In genomic region chr11:22868582-22868981, GRCm38 (mm10) we compare ENCODE assay signal across 20 mouse cellular contexts. TPM values are rescaled to one million over a fixed set of nuclear protein-coding genes. Genes with fewer than 3 reads are reported as not detected.
DNase-seq lines count a peak whose midpoint lies in the region; ATAC-seq and TF ChIP-seq lines count a peak whose summit lies in the region.
"Had no signal": no experiment of that assay in that cellular context is flagged by ENCODE, and none has a peak within 500 bp of the region (broad histone marks: within the 10 kb centered on the region; RNA-seq: fewer than 3 reads in every experiment).

No protein-coding gene starts in this region.

- DNase-seq in heart, adult 11 months, result peak; percentile 96
- DNase-seq in limb, embryonic 14.5 days (ENCODE audit: low spot score), result no peak
- DNase-seq in limb, embryonic 10.5 days (ENCODE audit: low spot score), result no peak
- no peak for DNase-seq in right cerebral cortex, postnatal 10 days (ENCODE audit: low spot score in 2 of 2)
- DNase-seq: adrenal gland, adult 2 months; adrenal gland, postnatal 10 days; adrenal gland, postnatal 25 days; cerebellum, adult 11 months; cerebellum, adult 18-20 months; cerebellum, adult 8-10 months; cerebellum, adult 9-11 months; cerebellum, postnatal 14 days; cerebellum, postnatal 36 days; forebrain, postnatal 0 days had no signal

- H3K9ac ChIP-seq in heart, embryonic 12.5 days, result no peak overlapping the region
- H3K9ac ChIP-seq in limb, embryonic 14.5 days (ENCODE audit: low read depth, low read length, severe bottlenecking), result no peak overlapping the region
- H3K9ac ChIP-seq: embryonic facial prominence, embryonic 13.5 days; forebrain, embryonic 13.5 days; forebrain, embryonic 15.5 days; forebrain, postnatal 0 days had no signal

- 0 out of 2 replicates have a peak, but pooled peaks cover 3% of the 10 kb centered on the region for H3K4me1 ChIP-seq in heart, embryonic 12.5 days (replicated peaks)
- H3K4me1 ChIP-seq in limb, embryonic 14.5 days (ENCODE audit: control insufficient read depth, insufficient read depth, low read length), result peaks cover 3% of the 10 kb centered on the region; the same call in 1 of the 2 replicates
- H3K4me1 ChIP-seq in limb, embryonic 10.5 days, result peaks cover 21% of the 10 kb centered on the region
- H3K4me1 ChIP-seq: embryonic facial prominence, embryonic 13.5 days had no signal

- ATAC-seq in heart, embryonic 12.5 days (ENCODE audit: insufficient number of reproducible peaks, low FRiP score), result no peak
- 0 out of 2 replicates have a peak, but pooled peaks have one; percentile 62 for ATAC-seq in limb, embryonic 14.5 days (ENCODE audit: low FRiP score, low read depth)
- peak; percentile 13 for ATAC-seq in granulocyte monocyte progenitor cell, adult 5-6 weeks (replicated peaks; ENCODE audit: poor library complexity, severe bottlenecking)
- ATAC-seq in megakaryocyte progenitor cell, adult 5-6 weeks (replicated peaks; ENCODE audit: poor library complexity), result 0 out of 2 replicates have a peak, but pooled peaks have one; percentile 5
- ATAC-seq: forebrain, embryonic 13.5 days; forebrain, embryonic 15.5 days; forebrain, postnatal 0 days had no signal

- 80% methylated on average over 8 of the region's 8 CpGs for WGBS in heart, embryonic 12.5 days
- 79% methylated on average over 8 of the region's 8 CpGs for WGBS in limb, embryonic 14.5 days
- WGBS in limb, embryonic 10.5 days, result 91% methylated on average over 8 of the region's 8 CpGs

- H3K27ac ChIP-seq in heart, embryonic 12.5 days (ENCODE audit: poor library complexity, severe bottlenecking), result no peak overlapping the region
- no peak overlapping the region for H3K27ac ChIP-seq in limb, embryonic 14.5 days (replicated peaks; ENCODE audit: low read depth, low read length)
- no peak overlapping the region for H3K27ac ChIP-seq in limb, embryonic 10.5 days
- H3K27ac ChIP-seq: embryonic facial prominence, embryonic 13.5 days; forebrain, embryonic 13.5 days; forebrain, embryonic 15.5 days had no signal

- H3K9me3 ChIP-seq in heart, embryonic 12.5 days (replicated peaks), result no peaks in the 10 kb centered on the region
- no peaks in the 10 kb centered on the region for H3K9me3 ChIP-seq in limb, embryonic 14.5 days (ENCODE audit: control insufficient read depth, low read length)
- H3K9me3 ChIP-seq in limb, embryonic 10.5 days (replicated peaks), result no peaks in the 10 kb centered on the region
- H3K9me3 ChIP-seq: embryonic facial prominence, embryonic 13.5 days; forebrain, embryonic 13.5 days; forebrain, embryonic 15.5 days had no signal

- no peaks in the 10 kb centered on the region for H3K36me3 ChIP-seq in heart, embryonic 12.5 days
- no peaks in the 10 kb centered on the region for H3K36me3 ChIP-seq in limb, embryonic 14.5 days (ENCODE audit: control insufficient read depth, insufficient read depth, low read length)
- H3K36me3 ChIP-seq in limb, embryonic 10.5 days, result no peaks in the 10 kb centered on the region
- H3K36me3 ChIP-seq: embryonic facial prominence, embryonic 13.5 days; forebrain, embryonic 15.5 days had no signal

- H3K4me3 ChIP-seq in heart, embryonic 12.5 days, result no peak overlapping the region
- no peak overlapping the region for H3K4me3 ChIP-seq in limb, embryonic 14.5 days (replicated peaks; ENCODE audit: low read length)
- H3K4me3 ChIP-seq in limb, embryonic 10.5 days, result no peak overlapping the region
- H3K4me3 ChIP-seq: embryonic facial prominence, embryonic 13.5 days; forebrain, embryonic 13.5 days; forebrain, embryonic 15.5 days had no signal

- no peaks in the 10 kb centered on the region for H3K27me3 ChIP-seq in heart, embryonic 12.5 days (replicated peaks)
- no peaks in the 10 kb centered on the region for H3K27me3 ChIP-seq in limb, embryonic 14.5 days (ENCODE audit: control insufficient read depth, insufficient read depth, low read length)
- peaks cover 2% of the 10 kb centered on the region for H3K27me3 ChIP-seq in limb, embryonic 10.5 days (ENCODE audit: low read depth, poor library complexity, severe bottlenecking)
- H3K27me3 ChIP-seq: forebrain, embryonic 15.5 days had no signal

- no peak overlapping the region for H3K4me2 ChIP-seq in heart, embryonic 12.5 days
- no peak overlapping the region for H3K4me2 ChIP-seq in limb, embryonic 14.5 days (replicated peaks; ENCODE audit: low read depth, low read length, severe bottlenecking)
- H3K4me2 ChIP-seq: embryonic facial prominence, embryonic 13.5 days; forebrain, embryonic 13.5 days; forebrain, embryonic 15.5 days had no signal

- no peak for TF ChIP-seq POLR2A in limb, embryonic 14.5 days (IDR thresholded peaks at IDR 0.05; ENCODE audit: borderline replicate concordance, extremely low read depth, insufficient read depth, insufficient read length)

RNA-seq across cellular contexts. Expression of gene B3gnt2, which starts 7.8 kb away (rescaled TPM):
- 3.3 and 5.3 TPM in 2 replicates for polyA plus RNA-seq in heart, embryonic 12.5 days (2016; fragmentation: Nextera tagmentation; extraction: Ambion mirVana)
- polyA plus RNA-seq in limb, embryonic 14.5 days (2012; rRNA removed), result 6.2 and 6.7 TPM in 2 replicates
- 9.3 and 9.7 TPM in 2 replicates for polyA plus RNA-seq in limb, embryonic 14.5 days (2014; fragmentation: Nextera tagmentation; extraction: Ambion mirVana)
- 1.9 and 3.4 TPM in 2 replicates for polyA plus RNA-seq in limb, embryonic 10.5 days (2016; fragmentation: Nextera tagmentation; extraction: Ambion mirVana)
- total RNA-seq in granulocyte monocyte progenitor cell, adult 5-6 weeks (2014; fragmentation: Nextera tagmentation), result 8.6 and 12.3 TPM in 2 replicates
- 10.6 and 41.3 TPM in 2 replicates for total RNA-seq in granulocyte monocyte progenitor cell, adult 5-6 weeks (2017)
- total RNA-seq in megakaryocyte progenitor cell, adult 5-6 weeks (2015), result 6.4 and 8.6 TPM in 2 replicates
- total RNA-seq in megakaryocyte progenitor cell, adult 5-6 weeks (2017), result 14.7 and 17.9 TPM in 2 replicates
